Mouse (Mus musculus) spleen, adult 2 months (tissue): Measurements from ENCODE around the gene Epn3.

Experiments used
- CTCF ChIP-seq: fragments of 200-500 bp; IDR thresholded peaks from 2 replicates; pipeline ENCODE4 v1.5.1; 2011; ENCODE audit warnings: mild to moderate bottlenecking, inconsistent platforms; ENCODE audit not compliant: insufficient read depth, insufficient read length, insufficient replicate concordance; ENCODE audit errors: extremely low read depth
- POLR2A ChIP-seq: fragments of 200-500 bp; IDR thresholded peaks from 2 replicates; pipeline ENCODE4 v1.6.1; 2011; ENCODE audit warnings: low read depth, low read length, inconsistent platforms

DNA sequence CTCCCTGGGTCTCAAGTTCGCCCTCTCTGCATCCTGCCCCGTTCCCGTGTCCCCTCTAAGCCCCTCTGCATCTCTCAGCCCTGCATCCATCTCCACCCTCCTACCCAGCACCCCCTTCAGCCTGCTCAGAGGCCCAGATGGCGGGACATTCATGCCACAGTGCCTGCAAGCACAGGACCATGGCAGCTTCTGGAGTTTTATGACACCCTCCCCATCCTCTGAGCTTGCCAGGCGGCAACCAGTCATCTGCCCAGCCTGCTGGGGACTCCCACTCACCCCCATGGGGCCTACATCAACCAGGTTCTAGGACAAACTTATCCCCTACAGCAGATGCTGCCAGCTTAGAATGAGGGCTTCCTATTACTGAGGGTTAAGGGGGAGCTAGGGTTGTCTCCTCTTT, 45.0 kb downstream of the Epn3 start:
- no peak for TF ChIP-seq CTCF
- TF ChIP-seq POLR2A: no peak
